Mouse (Mus musculus) cerebellum, adult 2 months (tissue): ENCODE measurements around the gene Tmem164.

ENCODE experiments used
- CTCF ChIP-seq: fragments of 200-500 bp; IDR thresholded peaks from 2 replicates; pipeline ENCODE4 v1.5.1; 2011; ENCODE audit warnings: low read depth, mild to moderate bottlenecking, control low read depth, low read length, moderate library complexity, borderline replicate concordance; ENCODE audit not compliant: insufficient read depth
- POLR2A ChIP-seq: fragments of 200-500 bp; IDR thresholded peaks from 2 replicates; pipeline ENCODE4 v1.6.1; 2011; ENCODE audit warnings: low read length, control low read depth, borderline replicate concordance; ENCODE audit not compliant: insufficient read depth

- TF ChIP-seq CTCF = no peak
- no peak for TF ChIP-seq POLR2A
Measured at GRCm38 (mm10) chrX:142792185-142792584, 111.0 kb downstream of the Tmem164 start.
